Mouse (Mus musculus) embryonic facial prominence, embryonic 15.5 days (tissue): ENCODE results near the gene Dclk2. TPM values are rescaled to one million over a fixed set of nuclear protein-coding genes. Genes with fewer than 3 reads are reported as not detected.

Experiments
- ATAC-seq: fragments of 200-750 bp; cut with Nextera tagmentation; 2 replicates; pipeline ENCODE4 v1.8.0; 2017; ENCODE audit warnings: low read depth, moderate TSS enrichment; ENCODE audit not compliant: insufficient number of reproducible peaks, low FRiP score, low TSS enrichment
- H3K27ac ChIP-seq: fragments of 300-500 bp; sonication (generic); replicated peaks from 2 replicates; pipeline ENCODE4 v1.5.1; 2015; ENCODE audit warnings: mild to moderate bottlenecking, inconsistent platforms
- H3K27me3 ChIP-seq: fragments of 300-500 bp; sonication (generic); 2 replicates; pipeline ENCODE4 v1.6.1; 2015; ENCODE audit warnings: inconsistent platforms
- H3K36me3 ChIP-seq: fragments of 300-500 bp; sonication (generic); 2 replicates; pipeline ENCODE4 v1.6.1; 2015; ENCODE audit warnings: mild to moderate bottlenecking, inconsistent platforms
- H3K4me1 ChIP-seq: fragments of 300-500 bp; sonication (generic); 2 replicates; pipeline ENCODE4 v1.6.1; 2015; ENCODE audit warnings: inconsistent platforms
- H3K4me2 ChIP-seq: fragments of 300-500 bp; sonication (generic); replicated peaks from 2 replicates; pipeline ENCODE4 v1.6.1; 2015; ENCODE audit warnings: mild to moderate bottlenecking, inconsistent platforms
- H3K4me3 ChIP-seq: fragments of 300-500 bp; sonication (generic); replicated peaks from 2 replicates; pipeline ENCODE4 v1.5.1; 2015; ENCODE audit warnings: mild to moderate bottlenecking, inconsistent platforms
- H3K9ac ChIP-seq: fragments of 300-500 bp; sonication (generic); 2 replicates; pipeline ENCODE4 v1.6.1; 2015; ENCODE audit warnings: inconsistent platforms
- H3K9me3 ChIP-seq: fragments of 300-500 bp; sonication (generic); replicated peaks from 2 replicates; pipeline ENCODE4 v1.6.1; 2016; ENCODE audit warnings: inconsistent platforms
- WGBS: fragments of 180-500 bp; shearing (Covaris S2); methylation state at CpG from one replicate; pipeline ENCODE4 v1.1.7; 2015; 5-methylcytosine and 5-hydroxymethylcytosine counted together
- polyA plus RNA-seq: library from polyadenylated mRNA; unstranded; fragments of >200 nt; fragmentation: Nextera tagmentation; extraction: Ambion mirVana; gene quantifications from 2 replicates; pipeline ENCODE4 v1.2.1, GENCODE M21; 2015

The Dclk2 gene
- polyA plus RNA-seq, 1 experiment from 2014 or later: 13.9 TPM

DNA sequence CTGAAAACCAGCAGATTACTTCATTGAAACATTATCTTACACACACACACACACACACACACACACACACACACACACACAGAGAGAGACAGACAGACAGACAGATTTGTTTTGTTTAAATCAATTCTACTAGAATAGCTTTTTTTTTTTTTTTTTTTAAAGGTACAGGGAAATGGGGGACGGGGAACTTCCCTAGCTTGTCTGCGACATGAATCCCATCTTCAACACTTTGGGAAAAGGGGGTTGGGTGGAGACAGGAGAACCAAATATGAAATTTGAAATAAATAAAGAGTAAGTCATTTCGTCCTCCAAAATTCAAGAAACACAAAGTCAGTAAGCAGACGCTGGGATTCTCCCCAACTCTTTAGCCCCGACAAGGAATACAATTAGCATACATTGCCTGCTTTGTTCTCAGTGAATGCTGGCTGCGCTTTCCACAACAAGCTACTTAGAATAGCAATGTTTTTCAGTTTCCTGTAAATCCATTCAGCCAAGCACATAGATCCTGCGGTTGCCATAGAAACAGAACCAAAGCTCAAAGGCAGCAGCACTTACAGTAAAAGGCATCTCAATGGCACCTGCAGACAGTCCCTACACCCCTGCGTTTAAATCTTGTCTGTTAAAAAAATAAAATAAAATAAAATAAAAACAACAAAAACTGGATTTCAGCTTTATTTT lies 75.7 kb downstream of the Dclk2 start:
- H3K27me3 ChIP-seq: no peaks in the 10 kb centered on the region
- H3K4me2 ChIP-seq: peak overlapping the region; percentile 21
- peak overlapping the region; percentile 48; the same call in 1 of the 2 replicates for H3K27ac ChIP-seq
- ATAC-seq: no peak
- H3K4me1 ChIP-seq: peaks cover 25% of the 10 kb centered on the region
- H3K4me3 ChIP-seq: no peak overlapping the region
- 14% methylated on average over 8 of the region's 8 CpGs for WGBS
- H3K9ac ChIP-seq: no peak overlapping the region
- no peaks in the 10 kb centered on the region for H3K9me3 ChIP-seq
- no peaks in the 10 kb centered on the region for H3K36me3 ChIP-seq

DNA sequence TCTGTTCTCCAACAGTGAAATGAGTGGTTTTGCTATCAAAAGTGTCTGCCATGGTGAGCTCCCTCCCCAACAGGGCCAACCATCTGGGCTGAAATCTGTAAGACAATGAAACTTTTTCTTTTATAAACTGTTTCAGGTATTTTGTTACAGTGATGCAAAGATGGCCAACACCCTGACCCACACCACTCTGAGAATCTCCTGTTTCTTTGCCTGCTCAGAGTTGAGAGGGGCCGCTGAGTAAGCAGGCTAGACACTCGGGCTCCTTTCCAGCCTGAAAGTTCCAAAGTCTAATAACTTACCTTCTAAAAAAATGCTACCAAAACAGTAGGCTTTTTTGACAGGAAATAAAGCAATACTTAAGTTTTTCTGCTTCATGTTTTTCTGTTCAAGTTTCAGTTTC lies 78.2 kb downstream of the Dclk2 start:
- Histone ChIP-seq H3K4me1 (peaks cover 18% of the 10 kb centered on the region), H3K9ac (no peak overlapping the region), H3K9me3 (no peaks in the 10 kb centered on the region), H3K4me3 (no peak overlapping the region), H3K4me2 (no peak overlapping the region), H3K27me3 (no peaks in the 10 kb centered on the region), H3K27ac (no peak overlapping the region), H3K36me3 (no peaks in the 10 kb centered on the region)
- ATAC-seq: no peak
- 85% methylated on average over 2 of the region's 2 CpGs for WGBS

DNA sequence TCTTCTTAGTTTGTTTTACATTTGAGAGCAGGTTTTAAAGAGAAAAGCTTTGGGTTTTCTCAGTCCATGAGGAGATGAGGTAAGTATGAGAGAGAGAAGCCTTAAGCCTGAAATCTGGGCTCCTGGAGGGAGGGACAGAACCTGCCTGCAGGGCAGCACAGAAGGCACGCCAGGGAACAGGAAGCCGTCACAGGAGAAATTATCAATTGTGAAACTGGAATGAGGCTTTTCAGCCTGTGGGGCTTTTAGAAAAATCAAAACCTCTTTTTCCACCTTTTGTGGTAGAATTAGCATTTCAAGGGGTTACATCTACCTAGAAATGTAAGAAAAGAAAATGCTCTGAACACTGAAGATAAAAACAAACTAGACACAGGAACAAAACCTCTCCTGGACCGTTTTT lies 81.0 kb downstream of the Dclk2 start:
- Histone ChIP-seq H3K4me3 (no peak overlapping the region), H3K4me1 (0 out of 2 replicates have a peak, but pooled peaks cover under 1% of the 10 kb centered on the region), H3K9me3 (no peaks in the 10 kb centered on the region), H3K36me3 (no peaks in the 10 kb centered on the region), H3K27me3 (no peaks in the 10 kb centered on the region), H3K4me2 (no peak overlapping the region), H3K9ac (no peak overlapping the region), H3K27ac (no peak overlapping the region)
- 37% methylated on average over 3 of the region's 3 CpGs for WGBS
- no peak for ATAC-seq

DNA sequence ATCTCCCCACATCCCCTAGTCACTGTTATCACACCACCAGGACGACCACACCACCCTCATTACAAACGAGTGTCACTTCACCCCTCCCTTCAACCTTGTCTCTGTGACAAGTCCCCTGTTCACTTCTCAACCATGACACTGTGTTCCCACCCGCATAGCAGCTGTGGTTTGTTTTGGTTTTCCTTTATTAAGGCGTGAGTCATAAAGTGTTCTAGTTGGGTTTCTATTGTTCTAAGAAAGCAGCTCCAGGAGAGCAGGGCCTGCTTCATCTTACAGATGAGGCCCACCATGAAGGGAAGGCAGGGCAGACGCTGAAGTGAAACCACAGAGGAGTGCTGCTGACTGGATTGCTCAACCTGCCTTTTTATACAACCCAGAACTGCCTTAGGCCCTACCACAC lies 83.3 kb downstream of the Dclk2 start:
- 46% methylated on average over 5 of the region's 5 CpGs for WGBS
- Histone ChIP-seq H3K27me3 (no peaks in the 10 kb centered on the region), H3K9ac (no peak overlapping the region), H3K9me3 (no peaks in the 10 kb centered on the region), H3K4me1 (no peaks in the 10 kb centered on the region), H3K4me3 (no peak overlapping the region), H3K4me2 (no peak overlapping the region), H3K27ac (no peak overlapping the region), H3K36me3 (no peaks in the 10 kb centered on the region)
- ATAC-seq: no peak; the same call in 1 of the 2 replicates

- WGBS: 97% methylated on average over 4 of the region's 4 CpGs
- ATAC-seq: no peak
- H3K9me3 ChIP-seq: no peaks in the 10 kb centered on the region
- no peak overlapping the region for H3K27ac ChIP-seq
- no peaks in the 10 kb centered on the region for H3K4me1 ChIP-seq
- no peak overlapping the region for H3K4me3 ChIP-seq
- H3K4me2 ChIP-seq: no peak overlapping the region
- no peak overlapping the region for H3K9ac ChIP-seq
- no peaks in the 10 kb centered on the region for H3K36me3 ChIP-seq
- H3K27me3 ChIP-seq: no peaks in the 10 kb centered on the region
These were observed 85.5 kb downstream of the Dclk2 start for GRCm38 (mm10) chr3:86835180-86835579.

- no peak for ATAC-seq
- WGBS: 62% methylated on average over 7 of the region's 7 CpGs
- H3K9ac ChIP-seq: no peak overlapping the region
- no peaks in the 10 kb centered on the region for H3K36me3 ChIP-seq
- no peaks in the 10 kb centered on the region for H3K9me3 ChIP-seq
- no peaks in the 10 kb centered on the region for H3K27me3 ChIP-seq
- no peak overlapping the region for H3K27ac ChIP-seq
- no peak overlapping the region for H3K4me2 ChIP-seq
- no peaks in the 10 kb centered on the region for H3K4me1 ChIP-seq
- no peak overlapping the region for H3K4me3 ChIP-seq
These were observed 86.3 kb downstream of the Dclk2 start for GRCm38 (mm10) chr3:86834341-86834740.

GRCm38 (mm10) chr3:86832591-86833267 lies 87.9 kb downstream of the Dclk2 start:
- Histone ChIP-seq H3K4me2 (no peak overlapping the region), H3K9ac (no peak overlapping the region), H3K9me3 (no peaks in the 10 kb centered on the region), H3K27ac (no peak overlapping the region), H3K36me3 (no peaks in the 10 kb centered on the region), H3K4me3 (no peak overlapping the region), H3K4me1 (no peaks in the 10 kb centered on the region), H3K27me3 (no peaks in the 10 kb centered on the region)
- WGBS: 40% methylated on average over 14 of the region's 14 CpGs
- no peak for ATAC-seq

GRCm38 (mm10) chr3:86832115-86832514 lies 88.5 kb downstream of the Dclk2 start:
- Histone ChIP-seq H3K9ac (no peak overlapping the region), H3K4me1 (no peaks in the 10 kb centered on the region), H3K4me2 (no peak overlapping the region), H3K27ac (no peak overlapping the region), H3K27me3 (no peaks in the 10 kb centered on the region), H3K36me3 (no peaks in the 10 kb centered on the region), H3K4me3 (no peak overlapping the region), H3K9me3 (no peaks in the 10 kb centered on the region)
- no peak for ATAC-seq
- 47% methylated on average over 8 of the region's 8 CpGs for WGBS

DNA sequence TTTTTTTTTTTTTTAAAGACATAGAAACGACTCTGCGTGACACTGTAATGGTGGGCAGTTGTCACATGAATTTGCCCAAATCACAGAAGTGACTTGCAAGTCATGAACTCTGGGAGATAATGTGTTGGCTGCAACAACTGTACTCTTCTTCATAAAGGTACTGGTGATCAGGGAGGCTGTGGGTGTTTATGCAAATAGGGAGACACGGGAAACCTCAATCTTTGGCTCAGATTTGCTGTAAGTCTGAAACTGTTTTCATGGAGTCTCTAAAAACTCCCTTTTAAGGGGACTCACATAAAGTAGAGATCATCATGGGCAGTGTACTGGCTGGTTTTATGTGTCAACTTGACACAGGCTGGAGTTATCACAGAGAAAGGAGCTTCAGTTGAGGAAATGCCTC lies 93.1 kb downstream of the Dclk2 start:
- H3K4me2 ChIP-seq: no peak overlapping the region
- no peak for ATAC-seq
- H3K9ac ChIP-seq: no peak overlapping the region
- no peaks in the 10 kb centered on the region for H3K9me3 ChIP-seq
- no peaks in the 10 kb centered on the region for H3K27me3 ChIP-seq
- H3K4me3 ChIP-seq: no peak overlapping the region
- no peak overlapping the region for H3K27ac ChIP-seq
- H3K36me3 ChIP-seq: no peaks in the 10 kb centered on the region
- no peaks in the 10 kb centered on the region for H3K4me1 ChIP-seq
- WGBS: 90% methylated on average over 3 of the region's 3 CpGs

GRCm38 (mm10) chr3:86821383-86821782 lies 99.3 kb downstream of the Dclk2 start:
- no peak overlapping the region for H3K4me3 ChIP-seq
- H3K4me1 ChIP-seq: no peaks in the 10 kb centered on the region; the same call in 1 of the 2 replicates
- H3K9ac ChIP-seq: no peak overlapping the region
- H3K27me3 ChIP-seq: no peaks in the 10 kb centered on the region
- ATAC-seq: no peak
- H3K27ac ChIP-seq: no peak overlapping the region
- no peak overlapping the region for H3K4me2 ChIP-seq
- H3K36me3 ChIP-seq: no peaks in the 10 kb centered on the region
- 62% methylated on average over 3 of the region's 3 CpGs for WGBS
- no peaks in the 10 kb centered on the region for H3K9me3 ChIP-seq

DNA sequence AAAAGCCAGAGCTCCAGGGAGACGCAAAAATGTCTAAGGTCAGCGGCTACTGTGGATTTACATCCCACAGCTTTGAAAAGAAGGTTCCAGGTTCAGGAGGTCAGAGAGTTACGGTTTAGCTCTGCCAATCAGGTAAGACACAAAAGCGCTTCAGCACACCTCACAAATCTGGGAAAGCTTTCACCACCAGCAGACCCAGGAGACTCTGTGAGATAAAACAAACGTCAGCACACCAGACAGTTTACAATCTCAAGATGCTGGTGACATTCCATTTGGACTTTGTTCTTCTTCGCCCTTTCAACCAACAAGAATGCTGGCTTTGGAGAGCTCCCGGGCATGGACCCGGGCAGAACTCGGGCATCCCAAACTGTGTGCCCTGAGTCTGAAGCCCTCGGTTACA lies 100.3 kb downstream of the Dclk2 start:
- ATAC-seq: no peak
- Histone ChIP-seq H3K36me3 (no peaks in the 10 kb centered on the region), H3K4me1 (no peaks in the 10 kb centered on the region; the same call in 1 of the 2 replicates), H3K4me2 (no peak overlapping the region), H3K27me3 (no peaks in the 10 kb centered on the region), H3K4me3 (no peak overlapping the region), H3K27ac (no peak overlapping the region), H3K9ac (no peak overlapping the region), H3K9me3 (no peaks in the 10 kb centered on the region)
- 55% methylated on average over 10 of the region's 10 CpGs for WGBS

- Histone ChIP-seq H3K27me3 (no peaks in the 10 kb centered on the region), H3K9ac (no peak overlapping the region), H3K9me3 (no peaks in the 10 kb centered on the region), H3K36me3 (no peaks in the 10 kb centered on the region), H3K4me3 (no peak overlapping the region), H3K27ac (no peak overlapping the region), H3K4me1 (no peaks in the 10 kb centered on the region; the same call in 1 of the 2 replicates), H3K4me2 (no peak overlapping the region)
- 96% methylated on average over 6 of the region's 6 CpGs for WGBS
- ATAC-seq: no peak
These were observed 101.3 kb downstream of the Dclk2 start for GRCm38 (mm10) chr3:86819372-86819771.
